Mouse (Mus musculus) spleen, adult 2 months (tissue): ENCODE data around the gene Kifap3.

ENCODE experiments used
- CTCF ChIP-seq: fragments of 200-500 bp; IDR thresholded peaks from 2 replicates; pipeline ENCODE4 v1.5.1; 2011; ENCODE audit warnings: mild to moderate bottlenecking, inconsistent platforms; ENCODE audit not compliant: insufficient read depth, insufficient read length, insufficient replicate concordance; ENCODE audit errors: extremely low read depth
- POLR2A ChIP-seq: fragments of 200-500 bp; IDR thresholded peaks from 2 replicates; pipeline ENCODE4 v1.6.1; 2011; ENCODE audit warnings: low read depth, low read length, inconsistent platforms

- no peak for TF ChIP-seq CTCF
- TF ChIP-seq POLR2A: no peak
Observed at GRCm38 (mm10) chr1:163958036-163958435, 178.7 kb downstream of the Kifap3 start.
